Mouse (Mus musculus) telencephalon, adult 2 months (tissue): ENCODE data around the gene Rab10.

Source experiments
- DNase-seq: peaks from one replicate; pipeline ENCODE4 v3.0.0-alpha.2; 2011; ENCODE audit warnings: low read depth, low spot score

Rab10 gene

DNA sequence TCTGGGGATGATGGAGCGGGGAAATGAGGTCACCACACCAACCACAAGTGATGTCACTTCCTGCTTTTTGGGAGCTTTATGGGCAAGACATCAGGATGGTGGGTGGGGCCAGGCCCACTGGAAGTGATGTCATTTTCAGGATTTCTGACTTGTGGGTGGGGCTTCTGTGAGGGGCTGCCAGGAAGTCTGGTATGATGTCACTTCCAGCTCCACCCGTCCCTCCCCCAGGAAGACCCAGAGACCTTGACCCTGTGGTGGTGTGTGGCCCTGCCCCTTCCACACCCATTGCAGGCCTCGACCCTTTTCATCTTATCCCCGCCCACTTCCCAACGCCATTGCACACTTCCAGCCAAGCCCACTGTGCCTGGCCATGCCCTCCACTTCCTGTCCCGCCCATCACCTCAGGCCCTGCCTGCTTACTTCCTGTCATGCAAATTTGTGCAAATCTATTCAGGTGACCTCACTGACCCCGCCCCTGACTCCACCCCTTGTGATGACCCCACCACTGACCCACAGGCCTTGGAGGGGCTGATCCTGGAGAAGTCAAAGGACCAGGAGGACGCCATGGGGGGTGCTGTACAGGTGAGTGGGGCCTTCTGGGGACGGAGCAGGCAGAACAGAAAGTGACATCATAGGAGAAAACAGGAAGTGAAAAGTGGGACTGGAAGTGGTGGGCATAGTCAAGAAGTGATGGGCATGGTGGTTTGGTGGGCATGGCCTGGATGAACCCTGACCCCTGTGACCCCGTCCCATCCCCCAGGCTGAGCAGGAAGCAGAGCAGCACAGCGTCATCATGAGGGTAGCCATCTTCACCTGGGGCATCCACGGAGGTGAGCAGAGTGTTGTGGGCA, 72.7 kb downstream of the Rab10 start:
- no peak for DNase-seq

DNA sequence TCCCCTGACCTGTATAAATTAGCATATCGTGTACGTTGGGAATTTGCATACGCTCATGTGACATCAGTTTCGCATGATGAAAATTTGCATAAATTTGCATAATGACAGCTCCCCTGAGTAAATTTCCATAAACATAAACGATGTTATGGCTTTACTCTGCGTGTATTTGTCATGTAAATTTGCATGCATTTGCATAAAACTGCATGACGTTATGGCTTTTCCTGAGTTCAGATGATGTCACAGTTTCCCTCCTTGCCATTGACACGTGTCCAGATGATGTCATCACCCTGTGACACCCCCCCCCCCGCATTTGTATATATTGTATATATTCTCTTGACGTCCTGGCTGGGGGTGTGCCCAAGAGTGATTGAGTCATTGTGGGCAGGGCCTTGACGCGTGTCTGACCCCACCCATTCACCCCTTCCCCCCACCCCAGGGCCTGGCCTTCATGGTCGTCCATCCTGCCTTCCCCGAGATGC, 73.6 kb downstream of the Rab10 start:
- DNase-seq: no peak

GRCm38 (mm10) chr12:3235646-3236161, 74.1 kb downstream of the Rab10 start:
- peak; percentile 94 for DNase-seq

GRCm38 (mm10) chr12:3235124-3235631, 74.6 kb downstream of the Rab10 start:
- DNase-seq: peak; percentile 100

- DNase-seq: no peak
Observed at GRCm38 (mm10) chr12:3234061-3234460, 75.7 kb downstream of the Rab10 start.

- no peak for DNase-seq
Observed at GRCm38 (mm10) chr12:3223352-3223751, 86.4 kb downstream of the Rab10 start.

DNA sequence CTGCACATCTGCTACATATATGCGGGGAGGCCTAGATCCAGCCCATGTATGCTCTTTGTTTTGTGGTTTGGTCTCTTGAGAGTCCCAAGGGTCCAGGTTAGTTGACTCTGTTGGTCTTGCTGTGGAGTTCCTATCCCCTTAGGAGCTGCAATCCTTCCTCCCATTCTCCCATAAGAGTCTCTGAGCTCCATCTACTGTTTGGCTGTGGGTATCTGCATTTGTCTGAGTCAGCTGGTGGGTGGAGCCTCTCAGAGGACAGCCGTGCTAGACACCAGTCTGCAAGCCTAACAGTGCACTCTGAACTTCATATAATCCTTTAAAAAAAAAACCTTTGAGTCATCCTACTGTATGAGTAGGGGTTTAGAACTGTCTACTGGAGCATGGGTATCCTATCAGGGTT, 99.6 kb downstream of the Rab10 start:
- no peak for DNase-seq

GRCm38 (mm10) chr12:3209163-3209562, 100.6 kb downstream of the Rab10 start:
- DNase-seq: no peak
